Mouse (Mus musculus): ENCODE results near the gene Igsf10. TPM values are rescaled to one million over a fixed set of nuclear protein-coding genes. Genes with fewer than 3 reads are reported as not detected.

Gene Igsf10
- 2.9 and 17.7 TPM in 2 replicates for polyA plus RNA-seq (2012; rRNA removed; ENCODE audit: low replicate concordance)

DNA sequence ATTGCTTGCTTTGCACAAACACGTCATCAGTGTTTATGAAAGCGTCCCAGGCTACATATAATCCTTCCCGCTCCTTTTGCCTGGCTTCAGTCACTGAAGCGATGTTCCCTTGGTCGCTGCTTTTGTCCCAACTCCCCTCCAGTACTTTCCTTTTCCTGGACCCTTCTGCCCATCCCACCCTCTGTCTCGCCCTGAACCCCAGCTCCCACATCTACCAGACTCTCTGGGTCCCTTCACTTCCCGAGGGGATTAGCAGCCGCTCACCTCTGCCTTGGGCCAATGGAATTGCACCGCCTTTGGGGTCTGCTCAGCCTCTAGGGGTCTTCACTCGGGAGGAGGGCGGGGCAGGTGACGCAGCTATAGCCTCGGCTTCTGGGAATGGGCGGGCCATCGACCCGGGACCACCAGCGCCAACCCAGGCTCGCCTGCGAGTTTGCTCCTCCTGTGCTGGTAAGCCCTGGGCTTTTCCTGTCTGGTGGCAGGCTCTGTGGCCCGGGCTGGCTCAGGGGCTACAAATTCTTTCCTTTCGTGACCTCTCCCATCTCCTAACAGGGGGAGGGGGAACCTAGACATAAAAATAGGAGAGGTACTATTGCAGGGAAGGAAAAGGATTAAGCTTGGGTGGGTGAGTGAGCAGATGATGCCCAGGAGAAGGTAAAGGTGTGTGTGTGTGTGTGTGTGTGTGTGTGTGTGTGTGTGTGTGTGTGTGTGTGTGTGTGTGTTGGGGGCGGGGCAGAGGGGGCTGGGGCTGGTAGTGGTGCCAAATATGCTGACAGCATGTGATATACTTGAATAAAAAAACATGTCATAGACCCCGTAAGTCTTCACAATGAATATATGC lies at the start of gene Igsf10:
Gene Igsf10 (minus strand): TSS at position 330 of the 841 bp plus-strand sequence.

Other genes starting within 250 kb of the Igsf10 start
- gene Gpr171, start 242.6 kb downstream of the Igsf10 start, polyA plus RNA-seq (2012; rRNA removed; ENCODE audit: low replicate concordance) = 0.21 and 1.0 TPM in 2 replicates
- 3.1 and 99.7 TPM in 2 replicates for gene P2ry14, start 190.8 kb downstream of the Igsf10 start, polyA plus RNA-seq (2012; rRNA removed; ENCODE audit: low replicate concordance)
- gene Gpr87, start 149.3 kb downstream of the Igsf10 start, polyA plus RNA-seq (2012; rRNA removed; ENCODE audit: low replicate concordance) = not detected in 2 replicates
- 1.1 and 3.8 TPM in 2 replicates for gene P2ry13, start 133.5 kb downstream of the Igsf10 start, polyA plus RNA-seq (2012; rRNA removed; ENCODE audit: low replicate concordance)
- 4.2 and 7.3 TPM in 2 replicates for gene P2ry12, start 81.5 kb downstream of the Igsf10 start, polyA plus RNA-seq (2012; rRNA removed; ENCODE audit: low replicate concordance)